Mouse (Mus musculus) R1 (cell line): Measurements from ENCODE around the gene Gm10256.
"Not testable (repeated sequence)": the region's sequence is repeated elsewhere in the genome, so short reads cannot be mapped to it uniquely, and the experiment has no call there.

Experiments used
- DNase-seq: peaks from one replicate; pipeline ENCODE4 v3.0.0-alpha.2; 2018; ENCODE audit warnings: low read depth, low spot score

Gene Gm10256

GRCm38 (mm10) chrY:2830380-2830779 lies at the start of gene Gm10256, which contains the start of gene Rbmy:
Gm10256 (plus strand) TSS chrY:2830699.
Rbmy (plus strand) TSS chrY:2830680.
- DNase-seq = not testable (repeated sequence)

- DNase-seq = not testable (repeated sequence)
Observed at GRCm38 (mm10) chrY:2796105-2796504, 34.4 kb upstream of the Gm10256 start, which contains the start of gene Gm4064. Gm4064 (minus strand) TSS chrY:2796205.

GRCm38 (mm10) chrY:2900689-2901088 lies 70.2 kb downstream of the Gm10256 start, which contains the start of gene Gm10352:
Gm10352 (plus strand) TSS chrY:2900989.
- not testable (repeated sequence) for DNase-seq
